Mouse (Mus musculus) ES-Bruce4 (cell line): ENCODE measurements around the gene Stkld1.

Experiments used
- CTCF ChIP-seq: IDR thresholded peaks from one replicate; pipeline ENCODE4 v1.8.1; 2011; ENCODE audit warnings: low read depth, low read length
- EP300 ChIP-seq: IDR thresholded peaks from 2 replicates; pipeline ENCODE4 v1.6.1; 2011; ENCODE audit warnings: low read depth, low read length; ENCODE audit not compliant: insufficient read depth
- POLR2A ChIP-seq: IDR thresholded peaks from one replicate; pipeline ENCODE4 v1.8.1; 2011; ENCODE audit warnings: low read length; ENCODE audit not compliant: insufficient read depth

GRCm38 (mm10) chr2:26900731-26901130 lies 33.1 kb upstream of the Stkld1 start:
- no peak for TF ChIP-seq CTCF
- TF ChIP-seq POLR2A: no peak
- TF ChIP-seq EP300: no peak
